Mouse (Mus musculus) gastrocnemius, postnatal 36 days (tissue): Measurements from ENCODE around the gene Map4k5. TPM values are rescaled to one million over a fixed set of nuclear protein-coding genes. Genes with fewer than 3 reads are reported as not detected.

Experiments used
- DNase-seq, 2 experiments: peaks; one replicate each; pipeline ENCODE4 v3.0.0; 2022
- intact Hi-C: fragments of 180-260 bp; cut with DNase I; formaldehyde crosslinking; loops from one replicate; pipeline ENCODE4 v1.15.1; 2025
- microRNA-seq, 2 experiments: library from miRNA; unstranded; fragments of <30 nt; microRNA quantifications; one replicate each; pipeline ENCODE4 v1.2.0; 2021
- total RNA-seq, 2 experiments: library from RNA; stranded (reverse); gene quantifications; 2 replicates each; pipeline ENCODE4 v1.2.3; 2021

Gene Map4k5
- total RNA-seq, 2 experiments from 2014 or later, result 18.2 to 20.5 TPM

DNA sequence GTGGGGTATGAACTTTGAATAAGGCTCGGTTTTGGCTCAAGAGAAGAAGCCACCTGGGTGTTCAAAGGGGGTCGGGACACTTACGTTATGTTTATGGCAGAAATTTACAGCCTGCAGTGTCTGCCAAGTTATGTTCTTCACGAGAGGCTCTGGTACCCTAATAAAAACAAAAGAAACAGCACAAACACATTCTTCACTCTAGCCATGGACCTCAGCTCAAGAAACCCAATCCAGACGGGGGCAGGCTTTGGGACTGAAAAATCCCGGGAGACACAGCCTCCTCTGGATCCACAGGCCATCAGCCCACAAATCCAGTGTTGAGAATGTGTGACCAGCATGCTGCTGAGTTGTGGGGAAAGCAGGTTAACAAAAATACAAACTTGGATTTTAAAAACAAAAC is 133.0 kb downstream of the Map4k5 start:
- DNase-seq, result no peak
- intact Hi-C loops, result no loop called here

DNA sequence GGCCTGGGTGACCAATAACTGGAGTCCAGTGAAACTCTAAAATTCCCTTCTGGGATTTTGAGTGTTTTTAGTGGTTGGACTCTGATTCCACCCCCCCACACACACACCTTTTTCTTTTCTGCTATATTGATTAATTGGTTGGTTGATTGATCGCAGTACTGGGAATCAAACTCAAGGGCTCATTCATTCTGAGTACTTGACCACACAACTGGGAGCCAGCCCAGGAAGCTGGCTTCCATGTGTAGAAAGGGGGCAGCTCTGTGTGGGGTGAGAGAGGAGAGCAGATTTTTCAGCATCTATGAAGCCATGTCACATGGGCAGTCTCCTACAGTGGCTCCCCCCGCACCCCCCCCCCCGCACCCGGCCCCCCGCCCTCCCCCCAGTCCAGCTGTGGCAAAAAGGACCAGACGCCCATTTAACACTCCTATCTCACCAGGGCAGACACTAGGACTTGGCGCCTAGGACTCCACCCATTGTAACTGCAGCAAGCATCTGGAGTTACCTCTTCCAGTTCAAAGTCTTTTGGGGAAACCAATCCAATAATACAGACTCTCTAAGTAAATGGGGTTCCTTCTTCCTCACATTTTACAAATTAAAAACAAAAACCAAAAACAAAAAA is 133.6 kb downstream of the Map4k5 start:
- intact Hi-C loops, result loop anchor here (10.0 kb wide), 1 partner anchor 375 kb away; no protein-coding TSS in a partner anchor
- DNase-seq, result no peak

DNA sequence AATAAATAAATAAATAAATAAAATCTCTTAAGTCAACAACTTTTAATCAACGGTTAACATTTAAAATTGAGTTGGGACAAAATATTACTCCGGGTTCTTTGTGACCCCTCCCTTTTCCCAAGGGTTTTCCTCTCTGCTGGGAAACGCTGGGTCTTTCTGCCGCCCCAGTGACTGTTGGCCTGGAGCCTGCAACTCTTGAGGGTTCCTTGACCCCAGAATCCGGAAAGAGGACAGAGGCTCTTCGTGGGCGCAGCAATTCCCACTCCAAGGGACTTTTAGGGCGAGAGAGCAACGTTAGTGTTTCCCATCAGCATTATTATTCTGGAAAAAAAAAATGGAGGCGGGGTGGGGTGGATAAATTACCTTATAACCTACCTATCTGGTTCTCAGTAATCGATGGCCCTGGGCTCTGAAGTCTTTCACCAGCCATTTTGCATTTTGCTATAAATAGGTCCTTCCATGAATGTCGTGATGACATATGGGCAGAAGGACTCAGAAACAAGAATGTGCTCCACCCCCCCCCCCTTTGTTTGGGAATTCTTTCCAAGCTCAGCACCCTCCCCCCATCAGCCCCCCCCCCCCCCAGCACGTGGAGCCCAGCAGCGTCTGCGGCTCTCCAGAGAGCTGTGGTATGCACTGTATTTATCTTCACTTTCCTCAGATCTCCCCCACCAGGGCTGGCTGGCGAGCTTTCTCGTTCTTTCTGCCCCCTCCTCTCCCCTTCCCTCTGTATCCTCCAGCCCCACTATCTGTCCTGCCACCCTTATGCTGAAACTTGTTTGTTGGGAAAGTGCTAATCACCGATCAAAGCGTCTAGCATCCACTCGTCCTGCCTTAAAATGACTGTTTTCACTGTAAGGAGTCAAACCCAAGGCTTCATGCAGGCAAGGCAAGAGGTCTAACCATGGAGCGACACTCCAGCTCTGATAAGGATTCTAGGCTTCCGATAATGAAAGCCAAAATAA is 134.5 kb downstream of the Map4k5 start:
- no peak for DNase-seq
- intact Hi-C loops, result loop anchor here (10.0 kb wide), 1 partner anchor 376 kb away; no protein-coding TSS in a partner anchor

DNA sequence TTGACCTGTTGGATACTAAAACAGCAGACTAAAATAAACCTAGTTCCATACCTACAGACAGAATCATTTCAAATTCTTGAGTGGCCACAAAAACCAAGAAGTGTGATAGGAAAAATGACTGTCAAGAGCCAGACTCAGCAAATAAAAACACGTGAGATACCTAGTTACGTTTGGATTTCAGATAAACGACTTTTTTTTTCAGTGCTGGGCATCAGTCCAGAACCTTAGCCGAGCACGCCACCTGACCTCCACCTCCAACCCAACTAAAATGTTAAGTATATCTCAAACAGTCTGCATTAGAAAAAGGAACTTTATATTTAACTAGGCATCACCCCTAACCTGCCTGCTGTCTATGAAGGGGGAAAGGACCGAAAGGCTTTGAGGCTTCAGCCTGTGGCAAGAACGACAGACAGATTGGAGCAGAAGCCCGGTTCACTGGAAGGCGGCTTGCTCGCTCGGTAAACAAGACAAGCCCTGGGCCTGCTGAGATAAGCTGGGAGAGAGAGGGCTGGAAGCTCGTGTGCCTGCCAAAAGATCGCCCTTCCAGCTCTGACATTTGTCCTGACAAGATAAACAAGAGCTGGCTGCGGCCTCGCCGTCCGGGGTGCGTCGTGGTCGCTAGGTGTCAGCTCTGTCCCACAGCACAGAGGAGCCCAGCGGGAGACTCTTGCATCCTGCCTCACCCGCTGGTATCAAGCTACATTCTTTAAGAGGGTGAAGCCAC is 135.4 kb downstream of the Map4k5 start:
- peak; percentile 71 to 78 for DNase-seq
- intact Hi-C loops, result loop anchor here (1.0 to 10.0 kb wide), 3 partner anchors 136 to 377 kb away; partner anchors contain the start of gene Map4k5

DNA sequence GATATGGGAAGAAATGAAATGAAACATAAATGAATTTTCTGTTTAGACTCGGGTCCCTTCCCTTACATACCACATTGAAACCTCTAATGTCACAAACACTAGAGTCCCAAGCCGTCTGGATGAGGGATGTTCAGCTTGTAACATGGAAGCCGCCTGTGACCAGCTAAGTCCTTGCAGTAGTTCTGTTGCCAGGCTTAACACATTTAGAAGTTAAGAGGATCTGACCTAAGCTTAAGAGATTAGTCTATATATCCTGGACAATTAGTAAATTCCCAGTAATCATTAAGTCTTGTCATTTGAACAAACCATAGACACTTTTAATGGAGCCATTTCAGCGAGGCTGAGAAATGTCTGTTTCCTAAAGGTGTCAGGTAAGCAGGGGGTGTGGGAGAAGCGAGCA is 137.0 kb downstream of the Map4k5 start:
- intact Hi-C loops, result loop anchor here (2.0 to 10.0 kb wide), 2 partner anchors 305 to 379 kb away; no protein-coding TSS in a partner anchor
- no peak for DNase-seq

DNA sequence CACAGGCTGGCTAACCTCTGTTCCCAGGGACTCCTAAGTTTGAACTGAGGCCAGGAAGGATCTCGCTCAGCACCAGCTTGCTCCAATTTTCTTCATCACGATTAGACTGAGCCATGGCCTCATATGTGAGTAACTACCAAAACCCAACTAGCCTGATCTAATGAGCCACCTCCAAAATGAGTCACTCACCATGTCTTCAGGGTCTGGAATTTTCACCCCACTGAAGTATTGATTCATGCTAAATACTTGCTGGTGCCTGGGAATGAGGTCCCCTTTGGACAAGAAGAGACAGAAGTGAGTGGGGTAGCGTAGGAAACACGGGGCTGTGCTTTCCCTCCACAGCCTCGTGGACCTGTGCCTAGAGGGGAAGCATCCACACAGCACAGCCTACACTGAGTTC is 139.1 kb downstream of the Map4k5 start:
- no peak for DNase-seq
- intact Hi-C loops, result loop anchor here (10.0 kb wide), 1 partner anchor 381 kb away; no protein-coding TSS in a partner anchor

Small RNAs within 50 kb of the gene (microRNA-seq; reads per million reads assigned to microRNA genes)
- 0 reads per million in 2 experiments for gene Mir681

Other genes starting within 250 kb of the Map4k5 start
- gene Sos2, start 211.3 kb downstream of the Map4k5 start, total RNA-seq, result 10 to 100 TPM; 39.8 to 40.4 TPM
- gene L2hgdh, start 168.3 kb downstream of the Map4k5 start, total RNA-seq, result 10 to 100 TPM; 36.2 to 37.7 TPM
- 10 to 100 TPM; 16.4 to 19.6 TPM for gene Atp5s, start 168.2 kb downstream of the Map4k5 start, total RNA-seq
- gene Cdkl1, start 101.9 kb downstream of the Map4k5 start, total RNA-seq, result under 1 TPM; 0.54 to 0.94 TPM
- 1 to 10 TPM; 1.7 to 2.1 TPM for gene Atl1, start 586 bp downstream of the Map4k5 start, total RNA-seq
- 10 to 100 TPM; 30.1 to 33.8 TPM for gene Sav1, start 93.8 kb upstream of the Map4k5 start, total RNA-seq
- gene Nin, start 220.5 kb upstream of the Map4k5 start, total RNA-seq, result 10 to 100 TPM; 20.8 to 25.2 TPM